23 mouse cellular contexts compared by ENCODE assay signal in the genomic region with DNA sequence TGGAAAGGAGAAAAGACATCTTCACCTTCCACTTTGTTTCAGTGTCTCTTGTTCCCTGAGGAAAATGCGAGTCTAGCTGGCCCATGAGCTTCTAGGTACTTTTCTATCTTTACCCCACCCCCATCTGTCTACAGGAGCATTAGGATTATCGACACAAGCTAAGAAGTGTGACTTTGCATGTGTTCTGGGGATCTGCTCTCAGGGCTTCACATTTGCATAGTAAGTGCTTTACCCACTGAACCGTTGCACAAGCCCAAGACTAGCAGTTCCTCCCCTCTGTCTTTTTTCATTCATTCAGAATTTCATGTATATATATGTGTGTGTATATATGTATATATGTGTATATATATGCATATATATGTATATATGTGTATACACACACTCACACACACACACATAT.
"Had no signal": no experiment of that assay in that cellular context is flagged by ENCODE, and none has a peak within 500 bp of the region (broad histone marks: within the 10 kb centered on the region; RNA-seq: fewer than 3 reads in every experiment).

No protein-coding gene starts in this region.

- H3K4me2 ChIP-seq: heart, embryonic 12.5 days; hindbrain, embryonic 12.5 days; hindbrain, embryonic 14.5 days; intestine, embryonic 15.5 days; limb, embryonic 13.5 days; limb, embryonic 15.5 days; liver, embryonic 12.5 days had no signal

- H3K4me3 ChIP-seq: gastrocnemius, adult 2 months; heart, embryonic 10.5 days; heart, embryonic 12.5 days; hindbrain, embryonic 10.5 days; hindbrain, embryonic 12.5 days; intestine, embryonic 15.5 days; layer of hippocampus, adult 2 months; limb, embryonic 13.5 days; limb, embryonic 15.5 days; liver, embryonic 12.5 days had no signal

- H3K9me3 ChIP-seq: heart, embryonic 10.5 days; heart, embryonic 12.5 days; hindbrain, embryonic 10.5 days; hindbrain, embryonic 12.5 days; intestine, embryonic 15.5 days; limb, embryonic 13.5 days; limb, embryonic 15.5 days; liver, embryonic 12.5 days had no signal

- H3K27me3 ChIP-seq: heart, embryonic 12.5 days; hindbrain, embryonic 12.5 days; intestine, embryonic 15.5 days; limb, embryonic 13.5 days; limb, embryonic 15.5 days; liver, embryonic 12.5 days had no signal

- ATAC-seq: forebrain, embryonic 16.5 days; hindbrain, embryonic 16.5 days; inflammation-experienced regulatory T-cells, adult 6 months; intestine, embryonic 15.5 days; intestine, postnatal 0 days; liver, embryonic 12.5 days had no signal

- H3K4me1 ChIP-seq: heart, embryonic 10.5 days; heart, embryonic 12.5 days; intestine, embryonic 15.5 days; limb, embryonic 13.5 days; limb, embryonic 15.5 days; liver, embryonic 12.5 days had no signal

- H3K36me3 ChIP-seq: heart, embryonic 10.5 days; heart, embryonic 12.5 days; hindbrain, embryonic 10.5 days; hindbrain, embryonic 12.5 days; intestine, embryonic 15.5 days; limb, embryonic 13.5 days; limb, embryonic 15.5 days; liver, embryonic 12.5 days had no signal

- H3K9ac ChIP-seq: heart, embryonic 12.5 days; hindbrain, embryonic 12.5 days; hindbrain, embryonic 14.5 days; intestine, embryonic 15.5 days; limb, embryonic 13.5 days; limb, embryonic 15.5 days; liver, embryonic 12.5 days; liver, embryonic 14.5 days had no signal

- DNase-seq: gastrocnemius, adult 2 months; gastrocnemius, postnatal 10 days; gastrocnemius, postnatal 25 days; heart, adult 18-20 months; heart, postnatal 10 days; heart, postnatal 4 days; left cerebral cortex, postnatal 4 days had no signal

- H3K27ac ChIP-seq: gastrocnemius, adult 2 months; heart, embryonic 10.5 days; hindbrain, embryonic 10.5 days; hindbrain, embryonic 12.5 days; hindbrain, embryonic 14.5 days; intestine, embryonic 15.5 days; kidney, postnatal 0 days; layer of hippocampus, adult 2 months; limb, embryonic 13.5 days; limb, embryonic 15.5 days; liver, embryonic 12.5 days; liver, embryonic 14.5 days had no signal
